Mouse (Mus musculus) regulatory T cell (primary cell): ENCODE measurements at regions not wholly inside any gene's neighbourhood (a gene's known extent, or its start where the extent isn't known, plus 50 kb on each side); places are given as distances from the start of the nearest gene placed in this dataset.

ENCODE experiments used
- in situ Hi-C: fragments of 300-600 bp; cut with MboI, MseI; formaldehyde crosslinking; loops from one replicate; pipeline ENCODE4 v1.15.1; 2025; ENCODE audit warnings: high pct_unique_total_duplicates

GRCm38 (mm10) chr19:50087277-50087676 is 591.2 kb downstream of the Sorcs1 start:
- in situ Hi-C loops: no loop called here

GRCm38 (mm10) chr19:50077427-50078040 is 600.9 kb downstream of the Sorcs1 start:
- in situ Hi-C loops: no loop called here

- in situ Hi-C loops: no loop called here
Measured at GRCm38 (mm10) chr19:50060448-50060847, 618.0 kb downstream of the Sorcs1 start.

GRCm38 (mm10) chr19:50052910-50053309 is 625.5 kb downstream of the Sorcs1 start:
- in situ Hi-C loops: no loop called here

- in situ Hi-C loops: no loop called here
Measured at GRCm38 (mm10) chr19:50045761-50046160, 632.7 kb downstream of the Sorcs1 start.

GRCm38 (mm10) chr19:50013659-50014058 is 664.8 kb downstream of the Sorcs1 start:
- in situ Hi-C loops: no loop called here

GRCm38 (mm10) chr19:50005248-50005647 is 673.2 kb downstream of the Sorcs1 start:
- in situ Hi-C loops: no loop called here

- in situ Hi-C loops: loop anchor here (10.0 kb wide), 1 partner anchor 161 kb away; no protein-coding TSS in a partner anchor
Measured at GRCm38 (mm10) chr19:49985826-49986225, 692.6 kb downstream of the Sorcs1 start.

- in situ Hi-C loops: loop anchor here (10.0 kb wide), 1 partner anchor 62 kb away; no protein-coding TSS in a partner anchor
Measured at GRCm38 (mm10) chr19:49966284-49966841, 712.1 kb downstream of the Sorcs1 start.

GRCm38 (mm10) chr19:49964679-49965078 is 713.8 kb downstream of the Sorcs1 start:
- in situ Hi-C loops: loop anchor here (10.0 kb wide), 1 partner anchor 60 kb away; no protein-coding TSS in a partner anchor

GRCm38 (mm10) chr19:49958517-49958916 is 719.9 kb downstream of the Sorcs1 start:
- in situ Hi-C loops: no loop called here

- in situ Hi-C loops: no loop called here
Measured at GRCm38 (mm10) chr19:49931202-49931601, 747.2 kb downstream of the Sorcs1 start.

- in situ Hi-C loops: no loop called here
Measured at GRCm38 (mm10) chr19:49911738-49912137, 766.7 kb downstream of the Sorcs1 start.

GRCm38 (mm10) chr19:49880241-49880640 is 798.2 kb downstream of the Sorcs1 start:
- in situ Hi-C loops: no loop called here

- in situ Hi-C loops: no loop called here
Measured at GRCm38 (mm10) chr19:49860761-49861160, 817.7 kb downstream of the Sorcs1 start.

GRCm38 (mm10) chr19:49855481-49856035 is 822.9 kb downstream of the Sorcs1 start:
- in situ Hi-C loops: no loop called here

GRCm38 (mm10) chr19:49841984-49842383 is 836.5 kb downstream of the Sorcs1 start:
- in situ Hi-C loops: no loop called here

- in situ Hi-C loops: no loop called here
Measured at GRCm38 (mm10) chr19:49839153-49839911, 839.1 kb downstream of the Sorcs1 start.

GRCm38 (mm10) chr19:49830918-49831317 is 847.5 kb downstream of the Sorcs1 start:
- in situ Hi-C loops: no loop called here

- in situ Hi-C loops: no loop called here
Measured at GRCm38 (mm10) chr19:49805636-49806397, 872.6 kb downstream of the Sorcs1 start.
